Mouse (Mus musculus): Measurements from ENCODE around the gene Adora1.

- TF ChIP-seq CTCF (conservative IDR thresholded peaks at IDR 0.05; ENCODE audit: insufficient read depth, insufficient read length, low read depth, low read length) (no peak), POLR2A (IDR thresholded peaks at IDR 0.05; ENCODE audit: low read depth, low read length) (no peak)
Observed at GRCm38 (mm10) chr1:134273493-134274395, 38.5 kb upstream of the Adora1 start.
